Mouse (Mus musculus) embryonic facial prominence, embryonic 14.5 days (tissue): ENCODE measurements around the gene Lhfp. TPM values are rescaled to one million over a fixed set of nuclear protein-coding genes. Genes with fewer than 3 reads are reported as not detected.
A peak's percentile ranks its signal among the peaks of the same experiment; 100 is the strongest.

Experiments used
- ATAC-seq: fragments of 200-750 bp; cut with Nextera tagmentation; 2 replicates; pipeline ENCODE4 v1.8.0; 2017; ENCODE audit warnings: low read depth, moderate number of reproducible peaks, moderate TSS enrichment
- DNase-seq: peaks from one replicate; pipeline ENCODE4 v3.0.0-alpha.2; 2015; ENCODE audit warnings: low spot score
- H3K27ac ChIP-seq: fragments of 300-500 bp; sonication (generic); replicated peaks from 2 replicates; pipeline ENCODE4 v1.5.1; 2014; ENCODE audit warnings: low read depth, mild to moderate bottlenecking, low read length, moderate library complexity
- H3K27me3 ChIP-seq: fragments of 300-500 bp; sonication (generic); replicated peaks from 2 replicates; pipeline ENCODE4 v1.6.1; 2014; ENCODE audit warnings: low read length; ENCODE audit not compliant: control insufficient read depth, insufficient read depth
- H3K36me3 ChIP-seq: fragments of 300-500 bp; sonication (generic); 2 replicates; pipeline ENCODE4 v1.6.1; 2014; ENCODE audit warnings: low read length, mixed read lengths; ENCODE audit not compliant: control insufficient read depth, insufficient read depth
- H3K4me1 ChIP-seq: fragments of 300-500 bp; sonication (generic); 2 replicates; pipeline ENCODE4 v1.6.1; 2014; ENCODE audit warnings: antibody characterized with exemption, low read length; ENCODE audit not compliant: control insufficient read depth, insufficient read depth
- H3K4me2 ChIP-seq: fragments of 300-500 bp; sonication (generic); 2 replicates; pipeline ENCODE4 v1.6.1; 2014; ENCODE audit warnings: low read depth, mild to moderate bottlenecking, low read length, moderate library complexity, mixed read lengths
- H3K4me3 ChIP-seq: fragments of 300-500 bp; sonication (generic); 2 replicates; pipeline ENCODE4 v1.5.1; 2014; ENCODE audit warnings: low read depth, mild to moderate bottlenecking, low read length
- H3K9ac ChIP-seq: fragments of 300-500 bp; sonication (generic); 2 replicates; pipeline ENCODE4 v1.6.1; 2014; ENCODE audit warnings: low read depth, mild to moderate bottlenecking, low read length, moderate library complexity, mixed read lengths
- H3K9me3 ChIP-seq: fragments of 300-500 bp; sonication (generic); 2 replicates; pipeline ENCODE4 v1.6.1; 2016; ENCODE audit warnings: low read length; ENCODE audit not compliant: control insufficient read depth
- WGBS: fragments of 180-500 bp; shearing (Covaris S2); extraction: QIAGEN DNeasy Blood & Tissue Kit; methylation state at CpG from one replicate; pipeline ENCODE4 v1.1.7; 2014; 5-methylcytosine and 5-hydroxymethylcytosine counted together
- polyA plus RNA-seq: library from polyadenylated mRNA; unstranded; fragments of >200 nt; fragmentation: Nextera tagmentation; extraction: Ambion mirVana; gene quantifications from 2 replicates; pipeline ENCODE4 v1.2.1, GENCODE M21; 2014

The Lhfp gene
- polyA plus RNA-seq: 73.9 and 74.8 TPM in 2 replicates

DNA sequence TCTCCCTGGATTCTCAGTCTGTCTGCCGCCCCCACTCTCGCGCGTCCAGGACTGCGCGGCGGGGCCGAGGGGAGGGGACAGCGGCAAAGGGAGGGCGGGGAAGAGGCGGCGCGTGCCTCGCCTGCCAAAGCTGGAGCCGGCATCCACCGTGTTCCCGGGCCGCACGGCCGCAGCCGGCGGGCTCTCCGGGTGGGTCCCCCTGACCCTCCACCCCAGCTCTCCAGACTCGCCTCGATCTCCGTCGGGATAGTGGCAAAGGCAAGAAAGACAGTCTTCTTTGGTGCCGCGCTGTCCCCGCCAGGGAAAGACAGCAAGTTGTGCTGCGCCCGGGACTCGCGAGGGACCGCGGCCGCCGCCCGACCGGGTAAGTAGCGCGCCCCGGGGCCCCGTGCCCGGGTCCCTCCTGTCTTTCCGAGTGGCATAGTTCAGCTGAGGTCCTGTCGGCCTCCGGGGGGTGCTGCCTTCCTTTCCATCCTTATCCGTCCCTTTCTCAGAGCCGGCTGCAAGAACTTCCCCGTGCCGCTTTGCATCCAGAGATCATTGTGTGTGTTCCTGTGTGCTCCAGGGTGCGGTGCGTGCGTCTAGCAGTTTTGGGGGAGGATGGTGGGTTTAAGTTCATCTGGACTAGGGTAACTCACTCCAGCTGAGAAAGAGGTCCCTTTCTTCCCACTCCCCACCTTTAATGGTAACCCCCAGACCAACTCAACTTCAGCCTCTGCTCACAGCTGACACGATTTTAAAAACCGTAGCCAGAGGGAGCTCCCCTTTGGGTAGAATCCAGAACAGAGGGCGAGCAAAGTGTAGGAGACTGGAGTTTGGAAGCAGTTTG is at the start of gene Lhfp:
TSS of gene Lhfp (plus strand) at position 118 of the 829 bp plus-strand sequence.
- H3K4me2 ChIP-seq: peak within 1 kb of the TSS; percentile 85
- peaks cover 6% of the 10 kb centered on the region; the same call in 1 of the 2 replicates for H3K36me3 ChIP-seq
- WGBS: under 1% methylated on average over 27 of the region's 58 CpGs
- H3K9me3 ChIP-seq: no peaks in the 10 kb centered on the region
- peak; percentile 89 for DNase-seq
- peak within 1 kb of the TSS; percentile 77 for H3K27ac ChIP-seq
- no peaks in the 10 kb centered on the region for H3K27me3 ChIP-seq
- H3K4me1 ChIP-seq: peaks cover 35% of the 10 kb centered on the region
- peak within 1 kb of the TSS; percentile 78 for H3K9ac ChIP-seq
- peak; percentile 92 for ATAC-seq
- H3K4me3 ChIP-seq: peak within 1 kb of the TSS; percentile 77

GRCm38 (mm10) chr3:52993296-52993695 is 48.0 kb upstream of the Lhfp start:
- ATAC-seq: no peak
- Histone ChIP-seq H3K27me3 (no peaks in the 10 kb centered on the region), H3K4me1 (no peaks in the 10 kb centered on the region), H3K36me3 (peaks cover 85% of the 10 kb centered on the region), H3K9ac (no peak overlapping the region), H3K4me2 (no peak overlapping the region), H3K4me3 (no peak overlapping the region), H3K27ac (no peak overlapping the region), H3K9me3 (no peaks in the 10 kb centered on the region)
- 92% methylated on average over 7 of the region's 10 CpGs for WGBS
- no peak for DNase-seq

- DNase-seq (no peak), ATAC-seq (no peak)
- Histone ChIP-seq H3K4me1 (no peaks in the 10 kb centered on the region), H3K4me2 (no peak overlapping the region), H3K9me3 (no peaks in the 10 kb centered on the region), H3K9ac (no peak overlapping the region), H3K4me3 (no peak overlapping the region), H3K27ac (no peak overlapping the region), H3K27me3 (no peaks in the 10 kb centered on the region), H3K36me3 (peaks cover 80% of the 10 kb centered on the region)
- 68% methylated on average over 5 of the region's 5 CpGs for WGBS
These were observed 46.7 kb upstream of the Lhfp start for GRCm38 (mm10) chr3:52994666-52995065.

DNA sequence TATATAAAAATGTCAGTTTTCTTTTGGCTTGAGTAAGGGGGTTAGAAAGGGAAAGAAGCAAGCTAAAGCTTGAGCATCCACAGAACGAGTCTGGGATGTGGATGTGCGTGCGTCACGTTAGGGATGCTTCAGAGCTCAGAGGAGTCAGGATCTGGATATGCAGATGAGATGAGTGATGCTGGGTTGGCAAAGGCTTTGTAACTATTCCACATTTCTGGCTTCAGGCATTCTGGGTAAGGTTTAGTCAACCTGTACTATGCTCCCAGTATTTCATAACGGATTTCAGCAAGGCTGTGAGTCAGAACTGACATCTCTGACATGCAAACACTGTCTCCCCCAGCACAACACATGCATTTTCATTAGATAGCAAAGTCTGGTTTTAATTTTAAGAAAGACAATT is 44.7 kb upstream of the Lhfp start:
- H3K4me1 ChIP-seq: no peaks in the 10 kb centered on the region
- H3K27ac ChIP-seq: no peak overlapping the region
- no peaks in the 10 kb centered on the region for H3K9me3 ChIP-seq
- WGBS: 85% methylated on average over 5 of the region's 5 CpGs
- H3K36me3 ChIP-seq: peaks cover 83% of the 10 kb centered on the region
- no peak for DNase-seq
- H3K4me3 ChIP-seq: no peak overlapping the region
- H3K27me3 ChIP-seq: no peaks in the 10 kb centered on the region
- no peak overlapping the region for H3K4me2 ChIP-seq
- no peak for ATAC-seq
- H3K9ac ChIP-seq: no peak overlapping the region

DNA sequence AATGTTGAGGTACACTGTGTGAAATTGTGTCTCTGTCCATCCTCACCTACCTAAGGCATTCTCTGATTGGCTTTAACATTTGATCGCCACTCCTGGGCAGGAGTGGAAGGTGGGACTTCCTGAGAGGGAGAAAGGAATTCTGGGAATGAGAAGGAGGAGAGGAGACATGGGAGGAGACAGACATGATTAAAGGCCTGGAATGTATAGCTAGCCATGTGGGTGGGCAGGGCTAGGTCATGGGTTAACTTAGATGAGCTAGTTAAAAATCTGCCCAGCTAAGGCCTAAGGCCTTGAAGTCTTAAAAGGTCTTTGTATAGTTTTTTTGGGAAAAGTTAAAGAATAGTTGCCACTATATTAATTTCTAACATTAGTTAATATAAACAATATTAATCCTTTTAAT is 43.9 kb upstream of the Lhfp start:
- DNase-seq (no peak), ATAC-seq (no peak)
- H3K27ac ChIP-seq: no peak overlapping the region
- H3K4me3 ChIP-seq: no peak overlapping the region
- no peak overlapping the region for H3K9ac ChIP-seq
- H3K4me2 ChIP-seq: no peak overlapping the region
- H3K4me1 ChIP-seq: no peaks in the 10 kb centered on the region
- H3K27me3 ChIP-seq: no peaks in the 10 kb centered on the region
- H3K36me3 ChIP-seq: peaks cover 84% of the 10 kb centered on the region
- 72% methylated on average over 1 of the region's 1 CpGs for WGBS
- H3K9me3 ChIP-seq: no peaks in the 10 kb centered on the region

GRCm38 (mm10) chr3:52999016-52999744 is 42.1 kb upstream of the Lhfp start:
- Histone ChIP-seq H3K4me2 (no peak overlapping the region), H3K27me3 (no peaks in the 10 kb centered on the region), H3K4me1 (no peaks in the 10 kb centered on the region), H3K9me3 (no peaks in the 10 kb centered on the region), H3K36me3 (peaks cover 81% of the 10 kb centered on the region), H3K4me3 (no peak overlapping the region), H3K27ac (no peak overlapping the region), H3K9ac (no peak overlapping the region)
- DNase-seq: no peak
- no peak for ATAC-seq
- WGBS: 79% methylated on average over 15 of the region's 15 CpGs

- no peaks in the 10 kb centered on the region for H3K9me3 ChIP-seq
- no peak overlapping the region for H3K4me2 ChIP-seq
- no peaks in the 10 kb centered on the region for H3K4me1 ChIP-seq
- 84% methylated on average over 3 of the region's 3 CpGs for whole genome bisulfite sequencing
- DNase-seq: no peak
- ATAC-seq: no peak
- no peak overlapping the region for H3K9ac ChIP-seq
- no peaks in the 10 kb centered on the region for H3K27me3 ChIP-seq
- H3K4me3 ChIP-seq: no peak overlapping the region
- no peak overlapping the region for H3K27ac ChIP-seq
- peaks cover 76% of the 10 kb centered on the region for H3K36me3 ChIP-seq
These were observed 41.3 kb upstream of the Lhfp start for GRCm38 (mm10) chr3:52999996-53000395.

DNA sequence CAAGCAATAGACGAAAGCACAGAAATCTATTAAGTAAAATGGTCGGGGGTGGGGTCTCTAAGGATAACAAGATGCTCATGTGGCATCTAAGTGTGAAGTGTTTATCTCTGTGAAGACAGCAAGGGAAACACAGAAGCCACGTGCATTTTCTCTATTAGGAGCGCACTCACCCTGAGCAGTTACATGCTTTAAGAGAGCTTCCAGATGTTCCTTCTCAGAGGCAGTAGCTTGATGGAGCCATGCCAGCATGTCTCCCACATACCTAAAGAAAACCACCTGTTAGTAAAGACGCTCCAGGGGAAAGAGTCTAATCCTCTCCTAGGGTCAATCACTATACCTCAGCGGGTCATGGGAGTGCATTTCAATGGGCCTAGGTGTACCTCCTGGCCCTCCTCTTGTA is 39.3 kb upstream of the Lhfp start:
- Histone ChIP-seq H3K4me3 (no peak overlapping the region), H3K27ac (no peak overlapping the region), H3K9ac (no peak overlapping the region), H3K4me1 (no peaks in the 10 kb centered on the region), H3K9me3 (no peaks in the 10 kb centered on the region), H3K27me3 (no peaks in the 10 kb centered on the region), H3K4me2 (no peak overlapping the region), H3K36me3 (peaks cover 78% of the 10 kb centered on the region)
- WGBS: 37% methylated on average over 6 of the region's 6 CpGs
- DNase-seq (peak; percentile 19), ATAC-seq (no peak)
